Mouse (Mus musculus): ENCODE measurements around the gene Cd300e.

Gene Cd300e

DNA sequence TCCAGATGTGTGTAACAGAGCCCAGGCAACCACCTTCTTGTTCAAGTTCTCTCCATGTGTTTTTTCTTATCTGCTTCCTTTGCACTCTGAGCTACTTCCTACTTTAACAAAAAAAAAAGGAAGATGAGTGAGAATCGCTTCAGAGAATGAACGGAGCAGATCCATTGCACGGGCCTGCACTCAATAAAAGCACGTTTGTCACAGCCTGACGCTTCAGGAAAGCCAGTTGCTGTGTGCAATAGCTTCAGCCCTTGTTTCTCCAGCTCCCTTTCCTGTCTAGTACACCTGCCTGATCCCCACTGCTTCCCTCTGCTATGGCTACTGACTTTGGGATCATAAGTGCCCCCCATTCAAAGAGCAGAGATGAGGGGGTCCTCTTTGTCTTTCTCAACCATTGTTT is at the start of gene Cd300e:
Gene Cd300e, minus strand, starts transcription at position 101 of the 400 bp plus-strand sequence.
- DNase-seq (ENCODE audit: low read depth, low spot score) = no peak

DNA sequence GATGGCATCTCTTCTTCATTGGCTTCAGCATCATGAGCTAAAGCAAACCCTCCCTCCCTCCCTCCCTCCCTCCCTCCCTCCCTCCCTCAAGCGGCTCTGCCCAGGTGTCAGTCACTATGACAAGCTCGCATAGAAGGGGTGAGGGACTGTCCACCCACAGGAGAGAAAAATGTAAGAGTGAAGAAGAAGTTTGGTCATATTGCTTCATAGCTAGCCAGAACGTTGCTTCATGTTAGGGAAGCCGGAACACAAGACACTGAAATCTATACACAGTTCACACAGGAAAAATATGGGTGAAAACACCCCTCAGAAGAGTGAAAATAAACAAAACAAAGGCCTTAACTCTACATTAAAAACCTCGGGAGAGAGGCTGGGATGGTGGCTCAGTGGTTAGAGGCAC is 48.3 kb upstream of the Cd300e start:
- no peak for DNase-seq (ENCODE audit: low read depth, low spot score)

DNA sequence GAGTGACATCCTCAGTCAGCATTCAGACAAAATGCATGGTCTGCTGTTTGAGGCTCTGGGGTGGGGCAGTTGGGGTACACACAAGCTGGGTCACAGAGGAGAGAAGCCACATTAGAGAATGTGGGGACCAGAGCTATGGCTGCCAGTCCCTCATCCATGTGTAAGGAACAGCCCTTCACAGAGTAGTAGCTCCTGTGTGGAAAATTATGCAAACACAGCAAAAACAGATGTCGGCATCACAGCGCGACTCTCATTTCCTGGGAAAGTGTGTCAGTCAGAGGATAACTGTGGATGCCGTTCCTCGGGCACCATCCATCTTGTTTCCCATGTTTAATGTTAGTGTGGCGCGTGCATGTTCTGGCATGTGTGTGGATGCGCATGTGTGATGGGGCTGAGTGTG is 46.2 kb upstream of the Cd300e start:
- DNase-seq (ENCODE audit: low read depth, low spot score) = no peak

DNA sequence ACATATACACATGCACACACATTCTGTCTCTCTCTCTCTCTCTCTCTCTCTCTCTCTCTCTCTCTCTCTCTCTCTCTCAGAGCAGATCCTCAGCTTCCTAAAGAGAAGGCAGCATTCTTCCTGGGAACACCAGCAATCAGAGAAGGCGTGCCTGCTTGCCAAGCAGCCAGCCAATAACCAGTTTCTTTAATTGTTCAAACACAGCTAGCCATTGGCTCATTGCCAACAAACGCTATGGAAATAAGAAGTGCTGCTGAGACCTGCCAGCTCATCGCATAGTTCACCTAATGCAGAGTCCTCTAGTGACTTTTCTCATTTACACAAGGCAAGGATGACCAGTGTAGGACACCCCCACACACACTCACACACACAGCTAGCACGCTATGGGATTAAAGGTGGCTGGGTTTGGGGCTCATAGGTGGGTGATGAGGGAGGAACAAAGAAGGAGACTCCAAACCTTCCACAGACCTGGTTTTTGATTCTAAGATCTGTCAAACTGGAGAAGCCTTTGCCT is 45.5 kb upstream of the Cd300e start:
- no peak for DNase-seq (ENCODE audit: low read depth, low spot score)

DNA sequence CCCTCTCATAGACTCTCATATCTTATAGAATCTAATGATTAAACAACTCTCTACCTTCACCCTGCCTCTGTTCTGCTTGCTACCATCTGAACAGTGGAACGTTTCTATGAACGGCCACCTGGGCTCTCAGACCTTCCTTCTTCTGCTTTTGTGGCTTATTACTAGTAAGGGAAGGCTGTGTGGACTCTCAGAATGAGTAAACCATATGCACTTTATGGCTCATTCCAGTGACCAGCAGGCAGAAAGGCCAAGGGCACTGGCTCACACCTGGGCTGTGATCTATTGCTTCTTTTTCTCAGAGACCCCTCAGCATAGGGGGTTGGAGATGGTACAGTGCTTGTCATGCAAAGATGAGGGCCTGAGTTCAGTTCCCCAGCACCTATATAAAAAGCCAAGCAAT is 44.7 kb upstream of the Cd300e start:
- DNase-seq (ENCODE audit: low read depth, low spot score) = no peak

DNA sequence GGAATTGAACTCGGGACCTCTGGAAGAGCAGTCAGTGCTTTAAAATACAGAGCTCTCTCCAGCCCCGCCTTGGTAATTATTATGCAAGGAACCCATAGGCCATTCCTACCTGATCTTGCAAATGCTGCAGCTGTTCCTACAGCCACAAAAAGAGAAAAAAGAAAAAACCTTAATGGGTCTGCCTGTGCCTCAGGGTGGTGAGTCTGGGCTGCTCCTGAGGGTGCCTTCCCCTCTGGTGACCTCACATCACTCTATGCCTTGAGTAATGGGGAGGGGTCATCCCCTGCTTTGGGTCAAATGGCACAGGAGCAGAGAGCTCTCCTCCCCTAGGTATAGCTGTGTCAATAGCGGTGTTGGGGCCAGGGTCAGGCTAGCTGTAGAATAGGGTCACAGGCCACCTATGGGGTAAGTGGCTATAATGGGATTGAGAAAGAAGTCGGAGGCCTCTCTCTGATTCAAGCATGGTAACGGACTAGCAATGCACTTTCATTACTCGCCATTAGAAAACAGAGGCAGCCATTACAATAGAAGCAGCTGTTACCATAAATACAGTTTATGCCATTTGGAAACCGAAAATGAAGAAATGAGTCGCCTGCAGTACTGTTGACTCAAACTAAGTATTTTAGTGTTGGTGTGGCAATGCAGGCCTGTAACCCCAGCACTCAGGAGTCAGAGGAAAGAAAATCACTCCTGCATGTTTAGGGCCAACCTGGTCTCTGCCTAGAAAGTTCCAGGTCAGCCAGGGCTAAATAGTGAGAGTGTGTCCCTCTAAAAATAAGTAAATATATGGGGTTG is 43.0 kb upstream of the Cd300e start:
- DNase-seq (ENCODE audit: low read depth, low spot score) = peak; percentile 31

DNA sequence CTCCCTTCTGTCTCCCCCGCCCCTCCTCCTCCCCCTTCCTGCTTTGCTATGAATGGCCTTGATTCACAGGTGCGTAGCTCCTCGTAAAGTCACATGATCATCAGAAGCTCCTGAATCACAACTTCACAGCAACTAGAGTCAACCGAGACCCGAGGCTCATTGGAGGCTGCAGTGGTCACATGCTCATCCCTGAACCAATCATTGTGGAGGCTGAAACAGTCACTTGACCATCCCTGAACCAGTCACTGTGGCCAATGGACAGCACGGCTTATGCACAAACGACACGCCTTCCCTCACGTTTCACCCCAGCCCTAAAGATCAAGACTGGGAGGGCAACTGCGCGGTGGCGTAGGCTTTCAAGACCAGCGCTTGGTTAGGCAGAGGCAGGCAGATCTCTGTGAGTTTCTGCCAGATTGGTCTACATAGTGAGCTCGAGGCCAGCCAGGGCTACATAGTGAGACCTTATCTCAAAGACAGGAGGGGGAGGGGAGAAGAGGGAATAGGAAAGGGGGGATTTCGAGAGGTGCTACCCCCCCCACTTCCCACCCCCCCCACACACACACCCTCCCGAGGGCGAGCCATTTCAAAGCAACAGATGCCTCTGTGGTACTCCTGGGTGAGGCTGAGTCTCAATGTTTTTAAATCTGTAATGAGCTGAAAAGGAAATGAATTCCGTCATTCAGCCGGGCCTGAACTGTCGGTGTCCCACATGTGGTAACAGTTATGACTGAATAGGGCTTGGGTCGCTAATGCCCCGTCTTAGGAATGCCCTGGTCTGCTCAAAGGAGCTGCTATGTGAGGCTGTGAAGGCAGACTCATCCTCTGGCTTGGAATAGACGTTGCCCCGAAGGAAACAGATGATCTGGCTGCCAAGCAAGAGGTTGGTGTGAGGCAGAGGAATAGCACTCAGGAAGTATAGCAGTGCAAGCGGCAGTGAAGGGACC is 41.8 kb upstream of the Cd300e start:
- DNase-seq (ENCODE audit: low read depth, low spot score) = peak; percentile 98

DNA sequence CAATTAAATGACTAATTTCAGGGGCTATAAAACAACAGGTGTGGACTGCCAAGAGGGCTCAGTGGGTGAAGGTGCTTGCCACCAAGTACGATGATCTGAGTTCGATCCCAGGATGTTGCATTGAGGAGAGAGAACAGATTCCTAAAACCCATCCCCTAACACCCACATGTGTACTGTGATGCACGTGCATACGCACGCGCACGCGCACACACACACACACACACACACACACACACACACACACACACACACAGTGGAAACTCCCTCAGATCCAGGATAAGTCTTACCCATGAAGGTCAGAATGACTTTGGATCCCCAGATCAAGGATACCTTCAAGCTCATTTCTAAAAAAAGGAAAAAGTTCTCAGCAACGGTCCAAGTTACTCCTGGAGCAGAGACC is 40.1 kb upstream of the Cd300e start:
- no peak for DNase-seq (ENCODE audit: low read depth, low spot score)

DNA sequence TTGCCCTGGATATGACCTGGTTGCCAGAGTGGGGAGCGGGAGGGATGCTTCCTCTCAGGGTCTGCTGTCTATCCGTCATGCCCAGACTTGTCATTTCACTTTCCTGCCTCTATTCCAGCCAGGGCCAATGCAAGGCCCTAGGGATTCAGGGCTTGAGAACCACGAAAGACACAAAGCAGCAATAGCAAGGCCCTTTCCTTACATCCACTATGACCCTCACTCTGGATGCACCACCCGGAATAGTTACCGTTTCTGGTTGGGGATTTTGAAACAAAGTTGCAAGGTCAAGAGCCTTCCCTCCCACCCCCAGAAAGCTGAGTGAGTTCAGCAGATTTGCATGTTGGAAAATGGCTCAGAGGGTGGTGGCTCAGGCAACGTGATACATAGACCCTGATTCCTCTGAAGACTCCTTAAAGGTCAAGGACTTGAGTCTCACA is 39.7 kb upstream of the Cd300e start:
- peak; percentile 58 for DNase-seq (ENCODE audit: low read depth, low spot score)

DNA sequence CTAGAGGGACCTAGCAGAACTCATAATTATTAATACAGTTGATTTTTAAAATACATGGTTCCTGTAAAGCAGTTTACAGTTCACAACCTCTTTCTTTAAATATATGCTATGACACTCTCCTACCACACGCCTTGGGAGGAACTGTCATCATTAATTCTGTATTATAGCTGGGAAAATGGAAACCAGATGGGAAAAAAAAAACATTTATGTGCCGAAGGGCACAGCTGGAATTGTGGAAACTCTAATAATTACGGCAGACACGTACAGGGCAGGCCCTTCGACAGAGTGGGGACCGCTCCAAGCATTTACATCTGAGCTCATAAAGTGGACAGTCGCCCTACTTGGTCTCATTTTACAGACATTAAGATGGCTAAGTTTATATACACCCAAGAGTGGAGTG is 38.8 kb upstream of the Cd300e start:
- DNase-seq (ENCODE audit: low read depth, low spot score) = no peak

DNA sequence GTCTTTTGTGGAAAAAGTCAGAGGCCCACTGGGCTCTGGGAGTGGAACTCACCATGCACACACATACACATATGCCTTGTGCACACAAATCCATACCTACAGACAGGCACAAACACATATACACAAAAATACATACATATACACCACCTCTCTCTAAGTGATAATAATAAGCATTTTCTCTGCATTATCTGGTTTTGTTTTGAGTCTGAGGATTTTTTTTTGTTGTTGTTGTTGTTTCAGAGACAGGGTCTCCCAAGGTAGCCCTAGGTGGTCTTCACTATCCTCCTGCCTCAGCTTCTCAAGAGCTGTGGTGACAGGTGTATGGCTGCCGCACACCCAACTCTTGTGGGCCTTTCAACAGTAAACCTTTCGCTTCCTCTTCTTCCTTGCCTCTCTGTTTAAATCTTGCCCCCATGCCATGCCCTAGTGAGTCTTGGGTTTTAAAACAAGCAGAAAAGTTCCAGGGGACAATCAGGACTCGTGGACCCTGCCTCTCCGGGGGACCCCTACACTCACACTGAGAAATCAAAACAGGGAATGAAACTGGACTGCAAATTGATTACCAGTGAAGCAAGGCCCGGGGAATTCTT is 38.1 kb upstream of the Cd300e start:
- DNase-seq (ENCODE audit: low read depth, low spot score) = no peak

DNA sequence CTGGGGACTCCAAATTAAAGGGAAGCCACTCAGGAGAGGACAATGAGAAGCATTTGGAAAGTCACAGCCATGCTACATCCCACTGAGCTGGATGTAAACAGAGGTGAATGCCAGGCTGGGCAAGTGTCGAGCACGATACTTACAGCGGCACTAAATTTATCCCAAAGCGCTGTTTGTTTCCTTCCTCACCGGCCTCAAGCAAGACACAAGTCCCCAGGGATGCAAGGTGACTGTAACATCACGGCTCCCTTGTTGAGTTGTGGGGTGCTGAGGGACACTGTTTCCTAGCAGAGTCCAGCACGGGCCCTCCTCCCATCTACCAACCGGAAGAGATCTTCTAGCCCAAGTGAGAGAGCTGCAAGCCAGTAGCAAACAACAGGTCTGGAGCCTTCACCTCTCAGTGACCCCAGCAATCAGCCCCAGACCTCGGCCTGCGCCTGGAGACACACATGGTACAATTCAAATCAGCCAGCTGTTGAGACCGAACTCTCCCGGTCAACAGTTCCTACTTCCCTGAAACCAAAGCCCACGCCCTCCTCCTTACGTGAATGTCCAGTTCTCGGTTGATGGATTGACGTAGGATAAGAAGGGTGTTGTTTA is 37.4 kb upstream of the Cd300e start:
- DNase-seq (ENCODE audit: low read depth, low spot score) = peak; percentile 38

DNA sequence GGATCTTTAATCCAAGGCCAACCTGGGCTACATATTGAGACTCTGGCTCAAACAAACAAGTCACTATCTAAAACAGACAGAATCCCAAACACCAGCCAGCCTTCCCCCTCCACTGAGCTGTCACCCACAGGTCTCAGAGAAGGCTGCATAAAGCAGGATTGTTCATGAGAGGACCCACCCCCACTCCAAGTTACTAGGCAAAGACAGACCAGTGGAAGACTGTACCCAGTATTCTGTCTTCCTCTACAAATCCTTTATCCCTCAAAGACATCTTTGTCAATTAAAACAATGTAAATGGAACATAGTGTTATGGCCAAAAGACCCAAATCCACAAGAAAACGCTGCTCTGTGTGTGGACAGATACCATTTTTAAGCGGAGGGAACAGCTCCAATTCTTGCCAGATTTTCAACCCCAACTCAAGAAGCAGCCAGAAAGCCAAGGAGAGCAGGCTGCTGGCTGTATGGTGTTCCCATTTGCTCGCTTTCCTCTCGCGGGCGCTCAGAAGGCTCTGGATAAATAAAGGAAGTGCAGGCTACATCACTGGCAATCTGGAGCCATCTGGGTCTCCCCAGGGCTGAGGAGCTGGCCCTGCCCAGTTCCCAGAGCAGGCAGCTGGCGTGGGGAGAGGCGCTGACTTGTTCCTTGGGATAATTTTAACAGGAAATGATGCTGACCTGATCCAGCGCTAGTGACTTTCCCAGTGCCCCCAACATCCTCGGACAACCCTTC is 36.4 kb upstream of the Cd300e start:
- DNase-seq (ENCODE audit: low read depth, low spot score) = no peak

DNA sequence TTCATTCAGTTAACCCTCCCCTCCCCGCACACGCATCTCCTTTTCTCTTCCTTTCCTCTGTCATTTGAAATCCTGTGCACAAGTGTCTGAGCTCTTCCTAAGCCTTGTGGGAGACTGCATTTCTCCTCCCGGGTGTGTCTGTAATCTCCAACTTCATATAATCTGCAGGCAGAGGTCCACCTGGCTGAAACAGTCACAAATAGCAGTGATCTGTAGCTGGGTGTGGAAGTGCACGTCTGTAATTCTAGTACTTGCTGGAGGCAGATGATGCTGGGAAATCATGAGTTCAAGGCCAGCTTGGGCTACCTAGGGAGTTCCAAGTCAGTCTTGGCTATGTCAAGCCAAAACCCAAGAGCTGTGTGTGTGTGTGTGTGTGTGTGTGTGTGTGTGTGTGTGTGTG is 30.2 kb upstream of the Cd300e start:
- no peak for DNase-seq (ENCODE audit: low read depth, low spot score)

DNA sequence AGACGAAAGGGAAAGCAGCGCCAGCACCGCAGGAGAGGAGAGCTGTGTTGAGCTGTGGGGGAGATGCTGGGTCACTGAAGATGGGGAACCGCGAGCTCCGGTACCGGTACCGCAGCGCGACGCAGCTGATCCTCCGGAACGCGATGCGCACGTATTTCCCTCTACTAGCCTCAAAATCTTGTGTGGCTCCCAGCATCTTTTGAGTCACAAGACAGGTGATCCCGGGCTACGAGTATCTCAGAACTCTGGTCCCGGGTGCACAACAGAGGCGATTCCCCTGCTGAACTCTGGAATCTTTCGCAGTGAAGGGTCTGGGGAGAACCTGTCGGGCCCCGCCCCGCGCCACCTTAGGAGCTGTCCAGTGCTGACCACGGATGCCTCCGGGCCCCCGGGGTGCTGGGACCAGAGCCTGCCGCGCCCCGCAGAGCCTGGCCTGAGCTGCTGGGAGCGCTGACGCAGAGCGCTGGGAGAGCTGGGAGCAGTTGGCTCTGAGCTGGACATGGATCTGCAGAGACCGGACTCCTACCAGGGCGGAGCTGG is 29.5 kb upstream of the Cd300e start, which contains the start of gene Rab37:
Gene Rab37, plus strand, starts transcription at position 70 of the 540 bp plus-strand sequence.
- peak; percentile 54 for DNase-seq (ENCODE audit: low read depth, low spot score)

DNA sequence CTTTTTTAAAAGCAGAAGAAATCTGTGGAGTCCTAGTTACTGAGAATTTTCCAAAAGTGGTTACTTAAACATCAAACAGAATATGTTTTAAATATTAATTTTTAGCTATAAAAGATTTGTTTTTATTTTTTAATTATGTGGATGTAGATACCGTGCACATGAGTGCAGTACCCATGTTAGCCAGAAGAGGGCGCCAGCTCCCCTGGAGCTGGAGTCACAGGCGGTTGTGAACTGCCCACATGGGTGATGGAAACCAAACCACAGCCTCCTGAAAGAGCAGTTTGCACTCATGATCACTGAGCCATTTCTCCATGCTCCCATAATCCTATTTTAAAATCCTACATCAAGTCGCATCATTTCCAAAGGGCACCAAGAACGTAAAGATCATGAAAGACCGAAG is 27.9 kb upstream of the Cd300e start:
- DNase-seq (ENCODE audit: low read depth, low spot score) = peak; percentile 45

DNA sequence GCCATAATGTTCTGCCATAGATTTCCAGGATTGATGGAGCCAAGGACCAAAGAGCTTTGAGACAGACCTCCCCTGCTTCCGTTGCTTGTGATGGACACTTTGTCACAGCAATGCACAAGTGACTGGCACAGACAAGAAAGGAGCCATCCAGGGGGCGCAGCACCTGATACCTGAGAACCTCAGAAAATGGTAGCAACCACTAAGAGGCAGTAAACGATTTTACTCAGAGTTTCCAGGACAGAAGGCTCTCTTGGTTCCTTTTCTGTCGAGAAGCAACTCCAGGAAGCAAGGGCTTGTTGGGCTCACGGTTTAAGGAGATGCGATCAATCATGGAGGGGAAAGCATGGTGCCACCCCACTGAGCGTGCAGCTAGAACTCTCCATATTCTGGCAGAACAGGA is 24.2 kb upstream of the Cd300e start:
- no peak for DNase-seq (ENCODE audit: low read depth, low spot score)

DNA sequence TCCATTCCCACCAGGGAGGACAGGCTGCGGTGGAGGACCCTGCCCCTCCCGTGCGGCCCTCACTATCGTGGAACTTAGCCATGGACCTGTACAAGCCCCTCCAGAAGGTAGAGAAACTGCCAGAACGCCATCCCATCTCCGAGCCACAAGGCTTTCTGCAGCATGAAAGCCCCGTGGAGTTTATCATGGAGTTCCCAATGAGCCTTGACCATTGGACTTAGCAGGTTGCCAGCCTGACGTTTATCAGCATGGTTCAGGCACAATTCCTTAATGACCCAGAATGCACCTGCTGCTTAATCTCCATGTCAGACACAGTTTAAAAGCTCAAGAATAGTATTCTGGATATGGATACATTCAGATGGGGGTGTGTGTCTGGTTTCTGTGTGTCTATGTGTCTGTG is 23.1 kb upstream of the Cd300e start:
- DNase-seq (ENCODE audit: low read depth, low spot score) = no peak

DNA sequence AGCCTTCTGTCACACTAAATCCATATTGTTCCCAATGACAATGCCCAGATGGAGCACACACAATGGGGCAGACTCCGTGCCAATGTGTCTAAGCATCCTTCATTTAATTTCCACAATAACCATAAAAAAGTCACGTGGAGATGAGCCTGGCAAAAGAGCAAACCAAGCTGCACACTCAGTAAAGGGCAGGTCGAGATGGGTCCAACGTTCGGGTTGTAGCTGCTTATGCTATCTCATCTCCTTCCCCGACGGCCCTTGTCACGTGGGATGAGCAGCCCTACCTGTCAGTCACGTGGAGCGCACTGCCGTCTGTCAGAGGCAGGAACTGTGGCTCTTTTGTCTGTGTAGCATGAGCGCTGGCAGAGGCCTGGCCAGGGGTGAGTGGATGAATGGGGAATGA is 22.6 kb upstream of the Cd300e start:
- peak; percentile 25 for DNase-seq (ENCODE audit: low read depth, low spot score)

DNA sequence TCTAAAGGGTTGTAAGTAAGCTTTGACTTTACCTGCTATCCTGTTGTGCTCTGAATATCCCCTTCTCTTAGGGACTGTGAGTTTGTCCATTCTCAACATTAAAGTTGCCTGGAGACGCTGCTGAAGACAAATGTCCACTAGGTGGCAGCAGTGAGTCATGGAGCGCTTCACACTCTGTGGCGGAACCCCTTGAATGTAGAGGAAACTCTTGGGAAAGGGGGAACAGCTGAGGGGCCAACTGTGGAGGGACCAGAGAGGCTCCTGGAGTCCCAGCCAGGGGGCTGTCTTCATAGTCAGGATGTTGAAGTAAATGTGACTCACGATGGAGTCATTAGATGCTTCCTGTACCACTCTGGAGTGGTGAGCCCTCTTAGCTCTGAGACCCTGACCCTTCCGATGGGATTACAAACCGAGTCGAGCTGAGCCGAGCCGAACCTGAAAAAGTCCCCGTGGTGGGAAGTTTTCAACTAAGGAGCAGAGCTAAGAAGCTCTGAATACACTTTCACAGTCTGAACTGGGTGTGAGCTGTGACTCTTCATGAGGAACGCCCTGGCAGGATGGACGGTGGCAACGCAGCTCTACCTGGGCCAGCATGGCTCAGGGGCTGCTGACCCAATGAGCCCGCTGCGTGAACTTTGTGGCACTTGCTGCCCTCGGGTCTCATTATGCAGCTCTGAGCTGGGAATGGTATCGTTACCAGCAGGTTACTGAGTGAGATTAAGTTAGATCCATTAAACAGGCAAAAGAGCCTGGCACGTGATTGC is 21.6 kb upstream of the Cd300e start:
- peak; percentile 79 for DNase-seq (ENCODE audit: low read depth, low spot score)

All from ES-CJ7 (cell line).